Mouse (Mus musculus) right cerebral cortex, postnatal 25 days (tissue): ENCODE measurements around the gene Scyl2.
"Not testable (repeated sequence)": the region's sequence is repeated elsewhere in the genome, so short reads cannot be mapped to it uniquely, and the experiment has no call there.

Experiments
- DNase-seq: peaks from one replicate; pipeline ENCODE4 v3.0.0; 2022

Scyl2 gene

GRCm38 (mm10) chr10:89678054-89678453 is 8.0 kb downstream of the Scyl2 start:
- DNase-seq: no peak

DNA sequence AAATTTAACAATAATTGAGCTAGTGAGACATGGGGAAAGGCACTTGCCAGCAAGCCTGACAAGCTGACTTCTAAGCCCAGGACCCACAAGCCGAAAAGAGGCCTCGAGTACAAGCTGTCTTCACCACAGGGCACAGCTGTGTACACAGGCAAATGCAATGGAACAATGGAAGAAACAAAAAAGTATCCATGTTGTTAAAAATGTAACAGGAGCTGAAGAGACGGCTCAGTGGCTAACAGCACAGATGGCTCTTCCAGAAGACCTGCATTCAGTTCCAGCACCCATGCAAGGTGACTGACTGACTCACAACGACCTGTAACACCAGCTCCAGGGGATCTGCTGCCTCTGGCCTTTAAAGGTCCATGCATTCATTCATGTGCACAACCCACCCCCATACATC is 9.5 kb downstream of the Scyl2 start:
- DNase-seq: no peak

- DNase-seq: not testable (repeated sequence)
Measured at GRCm38 (mm10) chr10:89670371-89670770, 15.7 kb downstream of the Scyl2 start.

GRCm38 (mm10) chr10:89667571-89667970 is 18.5 kb downstream of the Scyl2 start:
- DNase-seq: no peak

GRCm38 (mm10) chr10:89665679-89666078 is 20.4 kb downstream of the Scyl2 start:
- no peak for DNase-seq

DNA sequence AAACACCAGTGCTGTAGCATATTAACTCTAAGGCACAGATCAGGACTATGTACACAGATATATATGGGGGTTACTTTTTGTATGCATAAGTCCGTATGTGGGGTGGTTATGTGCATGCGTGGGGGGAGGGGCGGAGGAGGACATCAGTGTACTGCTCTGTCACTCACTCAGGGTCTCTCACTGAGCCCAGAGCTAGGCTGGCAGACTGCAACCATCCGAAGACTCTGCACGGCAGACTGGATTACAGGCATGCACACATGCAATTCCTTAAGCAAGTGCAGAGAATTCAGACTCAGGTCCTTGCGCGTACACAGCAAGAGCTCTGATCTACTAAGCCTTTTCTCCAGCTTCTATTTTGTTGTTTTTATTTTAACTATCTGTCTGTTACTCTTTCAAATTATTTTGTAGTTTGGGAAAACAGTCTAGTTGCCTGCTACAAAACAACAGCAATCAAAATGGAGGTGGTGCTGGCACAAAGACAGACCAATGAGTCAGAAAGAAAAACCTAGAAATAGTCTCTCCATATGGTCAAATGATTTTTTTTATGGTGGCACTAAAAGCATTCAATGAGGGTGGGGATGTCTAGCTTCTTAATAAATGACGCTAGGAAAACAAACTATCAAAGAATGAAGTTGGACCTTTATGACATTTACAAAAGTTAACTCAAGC is 21.0 kb downstream of the Scyl2 start:
- no peak for DNase-seq

- no peak for DNase-seq
Measured at GRCm38 (mm10) chr10:89656366-89656765, 29.7 kb downstream of the Scyl2 start.

GRCm38 (mm10) chr10:89652912-89653311 is 33.2 kb downstream of the Scyl2 start:
- DNase-seq: no peak

- no peak for DNase-seq
Measured at GRCm38 (mm10) chr10:89651691-89652090, 34.4 kb downstream of the Scyl2 start.

- DNase-seq: no peak
Measured at GRCm38 (mm10) chr10:89646918-89647317, 39.2 kb downstream of the Scyl2 start.

GRCm38 (mm10) chr10:89637001-89637400 is 49.1 kb downstream of the Scyl2 start:
- DNase-seq: no peak

DNA sequence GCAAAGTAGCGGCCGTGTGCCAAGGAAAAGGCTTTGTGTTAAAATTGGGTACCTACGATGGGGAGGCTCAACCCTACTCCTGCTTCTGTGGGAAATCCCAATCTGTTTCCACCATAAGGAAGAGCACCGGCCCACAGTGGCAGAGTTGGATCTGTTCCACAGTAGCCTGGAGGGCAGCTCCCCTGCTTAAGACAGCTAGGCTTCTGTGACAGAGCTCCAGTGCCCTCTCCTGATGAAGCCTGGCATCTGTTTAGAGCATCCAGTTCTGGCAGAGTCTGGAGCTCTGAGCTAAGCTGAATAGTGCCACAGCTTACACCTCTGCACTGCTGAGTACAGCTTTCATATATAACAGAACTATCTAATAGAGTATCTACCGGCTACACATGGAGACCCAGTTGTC is 51.1 kb downstream of the Scyl2 start:
- DNase-seq: no peak

- no peak for DNase-seq
Measured at GRCm38 (mm10) chr10:89633736-89634426, 52.2 kb downstream of the Scyl2 start.

DNA sequence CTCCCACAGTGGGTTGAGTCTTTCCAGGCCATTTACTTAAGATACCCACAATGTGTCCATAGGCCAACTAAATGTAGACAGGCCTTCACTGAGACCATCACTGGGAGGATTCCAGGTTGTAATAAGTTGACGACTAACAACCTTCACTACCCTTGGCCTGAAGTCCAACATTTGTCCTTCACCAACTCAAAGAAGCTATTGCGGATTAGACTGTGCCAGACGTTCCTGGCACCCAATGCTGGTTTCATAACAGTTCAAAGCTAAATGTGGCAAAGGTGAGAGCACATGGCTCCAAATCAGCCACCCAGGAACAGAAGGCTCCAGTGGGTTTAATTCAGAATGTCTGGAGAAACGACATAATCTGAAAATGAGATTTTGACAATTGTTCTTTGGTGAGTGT is 53.0 kb downstream of the Scyl2 start:
- no peak for DNase-seq

DNA sequence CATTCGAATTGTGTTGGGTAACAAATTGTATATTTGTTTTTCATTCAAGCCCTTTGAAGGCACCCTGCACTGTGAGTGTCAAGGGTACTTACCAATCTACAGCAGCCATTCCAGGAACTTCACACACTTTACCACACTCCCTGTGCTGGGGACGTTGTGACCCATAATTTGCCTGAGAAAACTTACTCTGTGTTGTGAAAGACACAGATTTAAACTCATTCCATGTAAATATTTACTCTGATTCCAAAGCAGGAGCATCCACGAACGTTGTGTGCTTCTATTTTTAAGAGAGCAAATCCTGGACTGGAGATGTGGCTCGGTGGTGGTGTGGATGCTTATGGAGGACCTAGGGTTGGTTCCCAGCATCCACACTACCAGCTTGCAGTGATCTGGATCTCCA is 54.3 kb downstream of the Scyl2 start:
- DNase-seq: no peak

DNA sequence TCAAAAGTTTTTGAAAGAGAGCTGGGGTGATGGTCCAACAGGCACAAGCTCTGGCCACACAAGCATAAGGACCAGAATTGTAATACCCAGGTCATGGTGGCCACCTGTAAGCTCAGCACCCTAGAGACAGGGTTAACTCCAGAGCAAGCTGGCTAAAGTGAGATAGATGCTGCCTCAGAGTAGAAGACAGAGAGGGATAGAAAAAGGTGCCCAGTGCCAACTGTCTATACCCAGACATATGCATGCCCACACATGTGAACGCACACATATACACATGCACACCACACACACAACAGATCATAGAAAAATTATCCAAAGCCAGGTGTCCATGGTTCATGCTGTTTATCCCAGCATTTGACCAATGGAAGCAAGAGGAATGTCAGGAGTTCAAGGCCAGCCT is 55.5 kb downstream of the Scyl2 start:
- no peak for DNase-seq

- DNase-seq: no peak
Measured at GRCm38 (mm10) chr10:89630052-89630451, 56.0 kb downstream of the Scyl2 start.

DNA sequence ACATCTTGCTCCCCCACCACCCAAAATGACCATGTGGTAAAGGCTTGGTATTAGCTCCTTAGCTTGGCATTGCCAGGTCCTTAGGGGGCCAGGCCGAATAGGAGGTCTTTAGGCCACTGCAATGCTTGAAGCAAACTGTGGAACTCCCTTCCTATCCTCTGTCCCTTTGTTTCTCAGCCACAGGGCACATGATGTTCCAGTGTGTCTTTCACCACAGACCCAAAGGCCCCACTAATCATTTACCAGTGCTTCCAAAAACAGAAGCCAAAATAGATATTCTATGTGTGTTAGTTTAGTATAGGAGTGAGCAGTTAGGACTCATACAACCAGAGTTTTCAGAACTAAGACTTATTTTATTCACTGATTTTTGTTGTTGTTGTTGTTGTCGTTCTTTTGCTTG is 59.4 kb downstream of the Scyl2 start:
- DNase-seq: no peak

DNA sequence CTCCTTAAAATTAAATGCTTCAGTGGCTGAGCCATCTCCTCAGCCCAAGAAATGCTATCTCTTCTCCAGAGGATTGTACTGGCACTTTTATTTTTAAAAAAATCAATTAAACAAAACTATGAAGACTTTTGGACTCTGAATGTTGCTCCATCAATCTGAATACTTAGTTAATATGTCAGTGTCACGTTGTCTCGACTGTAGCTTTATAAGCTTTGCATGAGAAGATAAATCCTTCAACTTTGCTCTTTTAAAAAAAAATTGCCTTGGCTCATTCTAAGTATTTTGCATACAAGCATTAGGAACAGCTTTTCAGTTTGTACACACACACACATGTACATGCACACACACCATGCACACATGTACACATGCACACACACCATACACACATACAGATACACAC is 61.9 kb downstream of the Scyl2 start:
- no peak for DNase-seq

DNA sequence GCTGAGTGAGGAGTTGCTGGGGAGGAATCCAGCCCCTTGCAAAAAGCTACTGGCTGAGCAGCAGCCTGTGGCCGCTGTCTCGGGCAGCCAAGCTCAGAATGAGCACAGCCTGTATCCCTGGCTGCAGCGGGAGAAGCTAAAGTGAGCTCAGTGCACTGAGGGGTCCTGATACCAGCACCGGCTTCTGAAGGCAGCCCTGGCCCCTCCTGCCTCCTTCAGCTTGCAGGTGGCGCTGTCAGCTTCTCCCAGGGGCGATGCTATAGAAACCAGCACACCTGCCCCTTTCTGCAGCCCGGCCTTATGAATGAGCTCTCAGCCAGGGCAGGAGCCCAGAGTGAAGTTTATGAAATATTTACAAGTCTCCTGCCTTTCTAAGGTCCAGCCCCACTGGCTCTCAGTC is 65.0 kb downstream of the Scyl2 start, which contains the start of gene Slc17a8:
Gene Slc17a8 (minus strand): TSS at position 125 of the 400 bp plus-strand sequence.
- no peak for DNase-seq

- no peak for DNase-seq
Measured at GRCm38 (mm10) chr10:89599311-89599710, 86.8 kb downstream of the Scyl2 start.

DNA sequence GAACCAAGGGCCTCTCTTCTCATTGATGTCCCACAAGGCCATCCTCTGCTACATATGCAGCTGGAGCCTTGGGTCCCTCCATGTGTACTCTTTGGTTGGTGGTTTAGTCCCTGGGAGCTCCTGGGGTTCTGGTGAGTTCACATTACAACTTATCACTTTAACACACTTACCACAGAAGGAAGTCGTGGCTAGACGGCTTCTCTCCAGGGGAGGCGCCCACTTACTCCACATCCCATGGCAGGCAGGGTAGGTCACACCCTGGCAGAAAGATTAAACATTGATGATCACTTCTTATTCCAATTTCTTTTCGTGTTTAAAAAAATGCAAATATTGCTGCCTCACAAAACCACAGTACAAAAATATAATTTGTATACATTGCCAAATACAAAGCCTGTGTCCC is 88.8 kb downstream of the Scyl2 start:
- DNase-seq: no peak

GRCm38 (mm10) chr10:89595935-89596334 is 90.2 kb downstream of the Scyl2 start:
- DNase-seq: no peak

- DNase-seq: no peak
Measured at GRCm38 (mm10) chr10:89595514-89595913, 90.6 kb downstream of the Scyl2 start.

GRCm38 (mm10) chr10:89594309-89594708 is 91.8 kb downstream of the Scyl2 start:
- DNase-seq: no peak
